Mouse (Mus musculus) adrenal gland, adult 18-20 months (tissue): ENCODE measurements at regions not wholly inside any gene's neighbourhood (a gene's known extent, or its start where the extent isn't known, plus 50 kb on each side); places are given as distances from the start of the nearest gene placed in this dataset.

ENCODE experiments used
- DNase-seq, 2 experiments: peaks; one replicate each; pipeline ENCODE4 v3.0.0; 2021 to 2022; ENCODE audit warnings: low spot score in 2 of 2

DNA sequence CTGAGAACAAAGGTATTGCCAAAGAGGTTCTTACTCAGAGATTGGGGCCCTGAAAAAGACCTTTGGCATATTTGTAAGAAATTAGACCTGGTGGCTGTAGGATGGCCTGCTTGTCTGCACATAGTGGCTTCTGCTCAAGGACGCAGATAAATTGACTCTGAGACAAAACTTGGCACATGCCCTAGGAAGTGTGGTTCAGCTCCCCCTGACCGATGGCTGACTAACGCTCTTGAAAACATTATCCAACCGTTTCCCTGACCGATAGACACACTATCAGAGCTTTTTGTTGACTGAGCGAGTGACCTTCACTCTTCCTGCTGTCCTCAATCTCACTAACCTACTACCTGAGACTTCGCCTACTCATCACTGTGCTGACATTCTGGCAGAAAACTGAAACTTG lies 1363.4 kb upstream of the Cox7c start:
- DNase-seq = peak in 1 of 2 experiments; percentile 5
